Mouse (Mus musculus) limb, embryonic 12.5 days (tissue): ENCODE results near the gene Mia2. TPM values are rescaled to one million over a fixed set of nuclear protein-coding genes. Genes with fewer than 3 reads are reported as not detected.
"Not testable (repeated sequence)": the region's sequence is repeated elsewhere in the genome, so short reads cannot be mapped to it uniquely, and the experiment has no call there.

Experiments
- ATAC-seq: fragments of 200-750 bp; cut with Nextera tagmentation; 2 replicates; pipeline ENCODE4 v1.8.0; 2017; ENCODE audit warnings: low read depth, moderate TSS enrichment; ENCODE audit not compliant: insufficient number of reproducible peaks, insufficient read depth, low FRiP score, low TSS enrichment
- H3K27ac ChIP-seq: fragments of 300-500 bp; sonication (generic); 2 replicates; pipeline ENCODE4 v1.5.1; 2016; ENCODE audit warnings: mild to moderate bottlenecking, moderate library complexity
- H3K27me3 ChIP-seq: fragments of 300-500 bp; sonication (generic); 2 replicates; pipeline ENCODE4 v1.6.1; 2016; ENCODE audit warnings: mild to moderate bottlenecking, moderate library complexity
- H3K36me3 ChIP-seq: fragments of 300-500 bp; sonication (generic); 2 replicates; pipeline ENCODE4 v1.6.1; 2016; ENCODE audit warnings: mild to moderate bottlenecking, moderate library complexity
- H3K4me1 ChIP-seq: fragments of 300-500 bp; sonication (generic); replicated peaks from 2 replicates; pipeline ENCODE4 v1.6.1; 2016
- H3K4me2 ChIP-seq: fragments of 300-500 bp; sonication (generic); 2 replicates; pipeline ENCODE4 v1.6.1; 2016; ENCODE audit warnings: mild to moderate bottlenecking, moderate library complexity
- H3K4me3 ChIP-seq: fragments of 300-500 bp; sonication (generic); replicated peaks from 2 replicates; pipeline ENCODE4 v1.5.1; 2016; ENCODE audit warnings: mild to moderate bottlenecking
- H3K9ac ChIP-seq: fragments of 300-500 bp; sonication (generic); replicated peaks from 2 replicates; pipeline ENCODE4 v1.6.1; 2016; ENCODE audit warnings: mild to moderate bottlenecking, moderate library complexity
- H3K9me3 ChIP-seq: fragments of 300-500 bp; sonication (generic); 2 replicates; pipeline ENCODE4 v1.6.1; 2016; ENCODE audit warnings: mild to moderate bottlenecking, moderate library complexity
- WGBS: fragments of 180-500 bp; shearing (Covaris S2); methylation state at CpG from one replicate; pipeline ENCODE4 v1.1.7; 2016; 5-methylcytosine and 5-hydroxymethylcytosine counted together
- microRNA-seq: library from miRNA; unstranded; fragments of <30 nt; microRNA quantifications from one replicate; pipeline ENCODE4, GENCODE M21; 2017
- polyA plus RNA-seq: library from polyadenylated mRNA; unstranded; fragments of >200 nt; fragmentation: Nextera tagmentation; extraction: Ambion mirVana; gene quantifications from 2 replicates; pipeline ENCODE4 v1.2.1, GENCODE M21; 2016

The Mia2 gene
- polyA plus RNA-seq, 1 experiment from 2014 or later: 65.0 TPM

DNA sequence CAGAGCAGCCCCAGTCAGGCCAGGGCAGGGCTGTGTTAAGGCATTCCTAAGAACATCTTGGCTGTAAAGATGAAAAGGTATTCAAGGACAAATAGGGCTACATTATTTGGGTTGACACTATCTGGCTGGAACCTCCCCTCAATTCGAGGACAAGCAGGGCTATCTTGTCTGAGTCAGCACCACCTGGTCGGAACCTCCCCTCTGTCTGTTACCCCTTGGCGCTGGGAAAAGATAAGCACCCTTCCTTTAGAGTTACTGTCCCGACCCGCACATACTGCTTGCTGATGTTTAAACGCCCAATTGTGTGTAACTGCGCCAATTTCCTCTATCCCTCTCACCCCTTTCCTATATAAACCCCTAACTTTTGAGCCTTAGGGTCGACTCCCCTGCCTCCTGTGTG, 145.4 kb downstream of the Mia2 start:
- not testable (repeated sequence) for H3K4me2 ChIP-seq, H3K27me3 ChIP-seq, H3K9me3 ChIP-seq, H3K27ac ChIP-seq, H3K4me1 ChIP-seq, ATAC-seq, H3K36me3 ChIP-seq, H3K4me3 ChIP-seq, H3K9ac ChIP-seq
- WGBS: 90% methylated on average over 8 of the region's 8 CpGs

Small RNA genes within 50 kb of the gene (microRNA-seq; reads per million reads assigned to microRNA genes)
- gene Gm27284: not detected

Other genes with a start within 250 kb of the Mia2 start
- gene Sec23a, start 83.8 kb upstream of the Mia2 start, polyA plus RNA-seq: 89.8 and 95.9 TPM in 2 replicates
- 45.9 and 47.0 TPM in 2 replicates for gene Gemin2, start 82.4 kb upstream of the Mia2 start, polyA plus RNA-seq
- gene Trappc6b, start 34.3 kb upstream of the Mia2 start, polyA plus RNA-seq: 76.1 and 77.7 TPM in 2 replicates
- 124 and 128 TPM in 2 replicates for gene Pnn, start 28.9 kb upstream of the Mia2 start, polyA plus RNA-seq
- gene Fbxo33, start 123.9 kb downstream of the Mia2 start, polyA plus RNA-seq: 11.2 and 12.1 TPM in 2 replicates